Mouse (Mus musculus): Measurements from ENCODE around the gene Tsku. TPM values are rescaled to one million over a fixed set of nuclear protein-coding genes. Genes with fewer than 3 reads are reported as not detected.

Tsku gene
- polyA plus RNA-seq, 1 experiment, result 9.6 TPM

GRCm38 (mm10) chr7:98312185-98312920, 48.8 kb downstream of the Tsku start:
- H3ac ChIP-seq (ENCODE audit: control insufficient read depth, insufficient read length, low read depth), result no peak overlapping the region
- TF ChIP-seq MAX (IDR thresholded peaks at IDR 0.05), result no peak
- no peak for TF ChIP-seq USF1 (IDR thresholded peaks at IDR 0.05; ENCODE audit: low read depth)
- TF ChIP-seq MYOD1 (IDR thresholded peaks at IDR 0.05; ENCODE audit: control insufficient read depth, insufficient read length, low read depth), result no peak
- TF ChIP-seq CTCF (IDR thresholded peaks at IDR 0.05; ENCODE audit: control insufficient read depth, insufficient read depth, insufficient read length), result no peak
- no peak for TF ChIP-seq MYOG (IDR thresholded peaks at IDR 0.05; ENCODE audit: control insufficient read depth, extremely low read depth, insufficient read length)
- TF ChIP-seq CEBPB (IDR thresholded peaks at IDR 0.05; ENCODE audit: low read depth), result no peak
- TF ChIP-seq FOSL1 (IDR thresholded peaks at IDR 0.05; ENCODE audit: insufficient read depth, low read length, poor library complexity, severe bottlenecking), result no peak
- no peaks in the 10 kb centered on the region for H3K27me3 ChIP-seq (ENCODE audit: control insufficient read depth, insufficient read depth, insufficient read length)
- H3K79me2 ChIP-seq (ENCODE audit: control insufficient read depth, insufficient read depth), result no peaks in the 10 kb centered on the region
- H3K36me3 ChIP-seq (ENCODE audit: control insufficient read depth, insufficient read depth), result no peaks in the 10 kb centered on the region
- H3K4me3 ChIP-seq (ENCODE audit: insufficient read depth, poor library complexity, severe bottlenecking), result no peak overlapping the region
- no peaks in the 10 kb centered on the region for H3K79me3 ChIP-seq (ENCODE audit: low read depth)

- H3K79me2 ChIP-seq (ENCODE audit: control insufficient read depth, insufficient read depth), result no peaks in the 10 kb centered on the region
- TF ChIP-seq MAX (IDR thresholded peaks at IDR 0.05) (no peak), FOSL1 (IDR thresholded peaks at IDR 0.05; ENCODE audit: insufficient read depth, low read length, poor library complexity, severe bottlenecking) (no peak), MYOD1 (IDR thresholded peaks at IDR 0.05; ENCODE audit: control insufficient read depth, insufficient read length, low read depth) (no peak), CEBPB (IDR thresholded peaks at IDR 0.05; ENCODE audit: low read depth) (no peak), CTCF (IDR thresholded peaks at IDR 0.05; ENCODE audit: control insufficient read depth, insufficient read depth, insufficient read length) (no peak), USF1 (IDR thresholded peaks at IDR 0.05; ENCODE audit: low read depth) (no peak), MYOG (IDR thresholded peaks at IDR 0.05; ENCODE audit: control insufficient read depth, extremely low read depth, insufficient read length) (no peak)
- no peaks in the 10 kb centered on the region for H3K27me3 ChIP-seq (ENCODE audit: control insufficient read depth, insufficient read depth, insufficient read length)
- no peak overlapping the region for H3K4me3 ChIP-seq (ENCODE audit: insufficient read depth, poor library complexity, severe bottlenecking)
- no peak overlapping the region for H3ac ChIP-seq (ENCODE audit: control insufficient read depth, insufficient read length, low read depth)
- no peaks in the 10 kb centered on the region for H3K79me3 ChIP-seq (ENCODE audit: low read depth)
- no peaks in the 10 kb centered on the region for H3K36me3 ChIP-seq (ENCODE audit: control insufficient read depth, insufficient read depth)
These were observed 50.9 kb downstream of the Tsku start for GRCm38 (mm10) chr7:98310266-98310665.

GRCm38 (mm10) chr7:98309219-98310030, 51.7 kb downstream of the Tsku start:
- H3K27me3 ChIP-seq (ENCODE audit: control insufficient read depth, insufficient read depth, insufficient read length), result no peaks in the 10 kb centered on the region
- H3ac ChIP-seq (ENCODE audit: control insufficient read depth, insufficient read length, low read depth), result peak overlapping the region; percentile 76
- H3K4me3 ChIP-seq (ENCODE audit: insufficient read depth, poor library complexity, severe bottlenecking), result peak overlapping the region; percentile 39
- H3K36me3 ChIP-seq (ENCODE audit: control insufficient read depth, insufficient read depth), result no peaks in the 10 kb centered on the region
- H3K79me2 ChIP-seq (ENCODE audit: control insufficient read depth, insufficient read depth), result no peaks in the 10 kb centered on the region
- TF ChIP-seq CTCF (IDR thresholded peaks at IDR 0.05; ENCODE audit: control insufficient read depth, insufficient read depth, insufficient read length) (no peak), CEBPB (IDR thresholded peaks at IDR 0.05; ENCODE audit: low read depth) (no peak), MYOD1 (IDR thresholded peaks at IDR 0.05; ENCODE audit: control insufficient read depth, insufficient read length, low read depth) (no peak), MAX (IDR thresholded peaks at IDR 0.05) (no peak), MYOG (IDR thresholded peaks at IDR 0.05; ENCODE audit: control insufficient read depth, extremely low read depth, insufficient read length) (no peak), USF1 (IDR thresholded peaks at IDR 0.05; ENCODE audit: low read depth) (no peak), FOSL1 (IDR thresholded peaks at IDR 0.05; ENCODE audit: insufficient read depth, low read length, poor library complexity, severe bottlenecking) (no peak)
- no peaks in the 10 kb centered on the region for H3K79me3 ChIP-seq (ENCODE audit: low read depth)

GRCm38 (mm10) chr7:98308607-98309218, 52.4 kb downstream of the Tsku start:
- Histone ChIP-seq H3K4me3 (ENCODE audit: insufficient read depth, poor library complexity, severe bottlenecking) (peak overlapping the region; percentile 39), H3K27me3 (ENCODE audit: control insufficient read depth, insufficient read depth, insufficient read length) (no peaks in the 10 kb centered on the region), H3K36me3 (ENCODE audit: control insufficient read depth, insufficient read depth) (no peaks in the 10 kb centered on the region), H3ac (ENCODE audit: control insufficient read depth, insufficient read length, low read depth) (peak overlapping the region; percentile 76), H3K79me2 (ENCODE audit: control insufficient read depth, insufficient read depth) (no peaks in the 10 kb centered on the region), H3K79me3 (ENCODE audit: low read depth) (no peaks in the 10 kb centered on the region)
- TF ChIP-seq CTCF (IDR thresholded peaks at IDR 0.05; ENCODE audit: control insufficient read depth, insufficient read depth, insufficient read length) (no peak), MYOG (IDR thresholded peaks at IDR 0.05; ENCODE audit: control insufficient read depth, extremely low read depth, insufficient read length) (no peak)

- Histone ChIP-seq H3K36me3 (ENCODE audit: control insufficient read depth, insufficient read depth) (no peaks in the 10 kb centered on the region), H3K27me3 (ENCODE audit: control insufficient read depth, insufficient read depth, insufficient read length) (no peaks in the 10 kb centered on the region), H3K79me3 (ENCODE audit: low read depth) (no peaks in the 10 kb centered on the region), H3K79me2 (ENCODE audit: control insufficient read depth, insufficient read depth) (no peaks in the 10 kb centered on the region), H3ac (ENCODE audit: control insufficient read depth, insufficient read length, low read depth) (no peak overlapping the region), H3K4me3 (ENCODE audit: insufficient read depth, poor library complexity, severe bottlenecking) (no peak overlapping the region)
- TF ChIP-seq MAX (IDR thresholded peaks at IDR 0.05) (no peak), FOSL1 (IDR thresholded peaks at IDR 0.05; ENCODE audit: insufficient read depth, low read length, poor library complexity, severe bottlenecking) (no peak), MYOG (IDR thresholded peaks at IDR 0.05; ENCODE audit: control insufficient read depth, extremely low read depth, insufficient read length) (no peak), USF1 (IDR thresholded peaks at IDR 0.05; ENCODE audit: low read depth) (no peak), CTCF (IDR thresholded peaks at IDR 0.05; ENCODE audit: control insufficient read depth, insufficient read depth, insufficient read length) (no peak), MYOD1 (IDR thresholded peaks at IDR 0.05; ENCODE audit: control insufficient read depth, insufficient read length, low read depth) (no peak), CEBPB (IDR thresholded peaks at IDR 0.05; ENCODE audit: low read depth) (no peak)
These were observed 53.1 kb downstream of the Tsku start for GRCm38 (mm10) chr7:98307921-98308606.

All from C2C12 (cell line).